ENCODE assay signal across 8 mouse cellular contexts in genomic region chr7:114817291-114817806, GRCm38 (mm10).
A peak's percentile ranks its signal among the peaks of the same experiment; 100 is the strongest.
DNase-seq lines count a peak whose midpoint lies in the region; ATAC-seq lines count a peak whose summit lies in the region.

No protein-coding gene starts in this region.

- peak; percentile 98 for ATAC-seq in common myeloid progenitor, adult 5-6 weeks (replicated peaks; ENCODE audit: low read depth, poor library complexity, severe bottlenecking)
- peak; percentile 98 for ATAC-seq in megakaryocyte progenitor cell, adult 5-6 weeks (replicated peaks; ENCODE audit: poor library complexity)

- DNase-seq in ZHBTc4 (ENCODE audit: low read depth, low spot score), result peak; percentile 91
- DNase-seq in gastrocnemius, adult 8-10 months (ENCODE audit: low spot score in 2 of 2), result peak; percentile 29 to 58
- DNase-seq in induced T-regulatory cell, adult 2 months (ENCODE audit: low read depth), result peak; percentile 74
- peak; percentile 43 to 78 for DNase-seq in left cerebral cortex, adult 8-10 months (ENCODE audit: low spot score in 2 of 2)
- peak; percentile 92 for DNase-seq in right cerebral cortex, postnatal 14 days
- peak; percentile 87 for DNase-seq in urinary bladder, postnatal 25 days (ENCODE audit: low spot score)

Comparison
In these comparisons a context has a peak if more than half of its experiments do, and no peak if none do; other contexts are left out.
1. Peak in every context shown above with its lines: DNase-seq and ATAC-seq.